Mouse (Mus musculus): ENCODE measurements at regions not wholly inside any gene's neighbourhood (a gene's known extent, or its start where the extent isn't known, plus 50 kb on each side); places are given as distances from the start of the nearest gene placed in this dataset. TPM values are rescaled to one million over a fixed set of nuclear protein-coding genes. Genes with fewer than 3 reads are reported as not detected.

DNA sequence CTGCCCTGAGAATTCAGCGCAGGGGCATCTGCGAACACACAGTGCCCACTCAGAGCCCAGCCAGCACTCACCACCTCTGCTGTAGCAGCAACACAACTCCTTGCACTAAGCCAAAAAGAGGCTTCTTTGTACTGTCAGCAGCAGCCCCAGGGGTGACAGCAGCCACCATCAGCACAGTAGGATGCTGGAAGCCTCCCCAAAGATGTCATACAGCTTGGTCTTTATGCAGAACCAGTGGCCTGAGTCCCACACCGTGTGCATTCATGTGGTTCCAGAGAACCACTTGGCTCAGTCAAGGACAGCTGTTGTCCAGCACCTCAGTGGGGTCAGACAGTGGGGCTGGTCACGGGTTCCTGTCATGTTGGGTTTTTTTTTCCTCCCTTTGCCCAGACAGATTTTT is 98.6 kb upstream of the Mc3r start:
- ATAC-seq: no peak
- no peak overlapping the region for H3K4me3 ChIP-seq
- WGBS (ENCODE audit: insufficient replicate concordance): 61% methylated on average over 4 of the region's 4 CpGs
- no peak overlapping the region for H3K27ac ChIP-seq
- H3K4me2 ChIP-seq: no peak overlapping the region
- H3K9ac ChIP-seq: no peak overlapping the region
- peaks cover 36% of the 10 kb centered on the region for H3K9me3 ChIP-seq (replicated peaks)
- no peaks in the 10 kb centered on the region for H3K4me1 ChIP-seq
- H3K27me3 ChIP-seq (replicated peaks): no peaks in the 10 kb centered on the region
- no peaks in the 10 kb centered on the region for H3K36me3 ChIP-seq

DNA sequence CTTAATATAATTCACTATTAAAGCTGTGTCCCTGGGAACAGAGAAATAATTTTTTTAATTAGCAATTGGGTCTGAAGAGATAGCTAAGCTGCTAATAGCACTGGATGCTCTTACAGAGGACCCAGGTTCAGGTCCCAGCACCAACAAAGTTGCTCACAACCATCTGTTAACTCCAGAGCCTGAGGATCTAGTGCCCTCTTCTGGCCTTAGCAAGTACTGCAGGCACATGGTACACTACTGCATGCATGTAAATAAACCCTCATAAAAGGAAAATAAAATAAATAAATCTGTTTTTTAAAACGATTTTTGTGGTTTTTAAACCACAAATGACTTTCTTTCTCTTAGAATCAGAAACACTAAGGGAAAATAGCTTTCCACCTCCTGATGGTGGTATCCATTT is 97.4 kb upstream of the Mc3r start:
- Histone ChIP-seq H3K27ac (no peak overlapping the region), H3K4me2 (no peak overlapping the region), H3K9ac (no peak overlapping the region), H3K36me3 (no peaks in the 10 kb centered on the region), H3K9me3 (replicated peaks) (peaks cover 31% of the 10 kb centered on the region), H3K4me3 (no peak overlapping the region), H3K4me1 (no peaks in the 10 kb centered on the region), H3K27me3 (replicated peaks) (no peaks in the 10 kb centered on the region)
- 49% methylated on average over 1 of the region's 1 CpGs for WGBS (ENCODE audit: insufficient replicate concordance)
- no peak for ATAC-seq

DNA sequence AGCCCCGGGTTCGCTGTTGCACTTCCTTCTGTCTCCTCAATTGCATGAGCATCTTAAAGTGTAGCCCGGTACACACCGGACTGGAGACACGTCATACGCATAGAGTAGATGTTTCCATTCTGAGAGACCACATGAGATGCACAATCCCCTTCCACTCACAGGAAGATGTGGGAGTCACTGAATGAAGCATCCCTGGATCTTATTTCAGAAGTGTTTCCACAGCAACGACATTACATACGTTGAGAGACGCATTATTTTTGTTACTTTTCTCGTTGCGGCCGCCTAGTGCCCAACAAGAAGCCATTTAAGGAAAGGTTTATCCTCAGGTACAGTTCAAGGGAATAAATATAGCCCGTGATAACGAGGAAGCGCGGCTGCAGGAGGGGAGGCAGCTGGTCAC is 88.4 kb upstream of the Mc3r start:
- Histone ChIP-seq H3K9me3 (replicated peaks) (peaks cover 1% of the 10 kb centered on the region; the same call in 1 of the 2 replicates), H3K36me3 (no peaks in the 10 kb centered on the region), H3K4me1 (no peaks in the 10 kb centered on the region), H3K27me3 (replicated peaks) (no peaks in the 10 kb centered on the region), H3K4me3 (no peak overlapping the region), H3K9ac (no peak overlapping the region), H3K4me2 (no peak overlapping the region), H3K27ac (no peak overlapping the region)
- 74% methylated on average over 16 of the region's 16 CpGs for WGBS (ENCODE audit: insufficient replicate concordance)
- no peak for ATAC-seq

DNA sequence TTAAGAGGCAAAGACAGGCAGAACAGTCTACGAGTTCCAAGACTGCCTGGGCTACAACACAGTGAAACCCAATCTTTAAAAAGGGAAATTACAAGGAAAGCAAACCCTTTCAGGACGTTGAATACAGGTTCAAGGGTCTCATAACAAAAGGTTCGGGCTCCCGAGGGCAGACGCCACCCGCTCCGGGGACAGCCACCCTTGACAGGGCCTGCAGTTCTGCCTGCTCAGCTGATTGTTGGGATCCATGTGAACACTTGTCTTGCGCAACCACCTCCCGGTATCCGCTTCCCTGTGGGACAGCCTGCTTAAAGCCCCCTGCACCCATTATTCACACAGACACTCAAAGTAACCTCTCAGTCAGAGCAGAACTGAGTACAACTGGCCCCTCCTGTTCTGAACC is 70.9 kb upstream of the Mc3r start:
- no peak overlapping the region for H3K4me2 ChIP-seq
- no peak overlapping the region for H3K4me3 ChIP-seq
- H3K36me3 ChIP-seq: no peaks in the 10 kb centered on the region
- H3K27ac ChIP-seq: no peak overlapping the region
- no peak for ATAC-seq
- H3K9ac ChIP-seq: no peak overlapping the region
- no peaks in the 10 kb centered on the region; the same call in 1 of the 2 replicates for H3K9me3 ChIP-seq (replicated peaks)
- WGBS (ENCODE audit: insufficient replicate concordance): 76% methylated on average over 10 of the region's 10 CpGs
- no peaks in the 10 kb centered on the region for H3K4me1 ChIP-seq
- H3K27me3 ChIP-seq (replicated peaks): no peaks in the 10 kb centered on the region

DNA sequence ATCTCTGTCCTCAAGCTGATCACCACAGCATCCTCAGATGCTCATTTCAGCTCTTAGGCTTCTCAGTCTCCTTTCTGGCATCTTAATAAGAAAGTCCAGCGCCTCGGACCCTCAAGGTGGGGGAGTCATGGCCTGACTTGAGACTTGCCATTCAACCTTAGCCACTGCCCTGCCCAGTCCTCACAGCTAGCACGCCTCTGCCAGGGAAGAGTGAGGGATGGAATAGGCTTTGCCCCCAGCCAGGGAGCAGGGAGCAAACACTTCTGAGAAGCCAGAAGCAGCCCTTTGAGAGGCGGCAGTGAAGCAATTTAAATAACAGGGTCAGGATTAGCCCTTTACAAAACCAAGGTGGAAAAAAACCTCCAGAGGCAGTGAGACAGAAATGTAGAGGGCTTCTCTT is 69.0 kb upstream of the Mc3r start:
- Histone ChIP-seq H3K27me3 (replicated peaks) (no peaks in the 10 kb centered on the region), H3K4me2 (no peak overlapping the region), H3K27ac (no peak overlapping the region), H3K4me1 (no peaks in the 10 kb centered on the region), H3K4me3 (no peak overlapping the region), H3K9ac (no peak overlapping the region), H3K9me3 (replicated peaks) (no peaks in the 10 kb centered on the region; the same call in 1 of the 2 replicates), H3K36me3 (no peaks in the 10 kb centered on the region)
- 59% methylated on average over 4 of the region's 4 CpGs for WGBS (ENCODE audit: insufficient replicate concordance)
- ATAC-seq: no peak

DNA sequence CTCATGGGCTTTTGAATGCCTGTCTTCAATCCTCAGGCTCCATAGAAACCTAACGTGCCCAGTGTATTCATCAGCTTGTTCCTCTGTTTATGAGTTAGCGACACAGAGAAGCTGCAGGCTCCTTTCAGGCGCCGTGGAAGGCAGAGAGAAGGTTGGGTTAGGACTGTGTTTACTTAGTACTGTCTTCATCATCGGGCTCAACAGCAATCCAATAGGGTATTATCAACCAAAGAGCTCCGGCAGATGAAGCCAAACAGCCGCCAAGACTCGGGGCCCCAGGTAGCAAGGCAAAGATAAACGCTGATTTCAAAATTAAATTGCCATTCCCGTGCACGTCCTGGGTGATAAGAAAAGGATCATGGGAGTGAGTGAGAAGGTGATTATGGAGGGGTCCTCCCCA is 50.5 kb upstream of the Mc3r start:
- H3K36me3 ChIP-seq: no peaks in the 10 kb centered on the region
- H3K4me1 ChIP-seq: no peaks in the 10 kb centered on the region
- no peak overlapping the region for H3K4me3 ChIP-seq
- H3K27me3 ChIP-seq (replicated peaks): no peaks in the 10 kb centered on the region
- H3K27ac ChIP-seq: no peak overlapping the region
- H3K4me2 ChIP-seq: no peak overlapping the region
- no peak overlapping the region for H3K9ac ChIP-seq
- no peak for ATAC-seq
- 68% methylated on average over 11 of the region's 11 CpGs for WGBS (ENCODE audit: insufficient replicate concordance)
- no peaks in the 10 kb centered on the region; the same call in 1 of the 2 replicates for H3K9me3 ChIP-seq (replicated peaks)

Small RNA genes in the stretch of these regions (microRNA-seq; reads per million reads assigned to microRNA genes)
- not detected for gene Gm44301
